Mouse (Mus musculus) forebrain, embryonic 10.5 days (tissue): ENCODE data around the gene Sppl2a. TPM values are rescaled to one million over a fixed set of nuclear protein-coding genes. Genes with fewer than 3 reads are reported as not detected.
A peak's percentile ranks its signal among the peaks of the same experiment; 100 is the strongest.
"Not testable (repeated sequence)": the region's sequence is repeated elsewhere in the genome, so short reads cannot be mapped to it uniquely, and the experiment has no call there.

Experiments
- DNase-seq: peaks from one replicate; pipeline ENCODE4 v3.0.0-alpha.2; 2017; ENCODE audit warnings: low spot score; ENCODE audit errors: extremely low spot score
- H3K27ac ChIP-seq: fragments of 300-500 bp; sonication (generic); 2 replicates; pipeline ENCODE4 v1.5.1; 2016; ENCODE audit warnings: mild to moderate bottlenecking
- H3K27me3 ChIP-seq: fragments of 300-500 bp; sonication (generic); 2 replicates; pipeline ENCODE4 v1.6.1; 2016; ENCODE audit warnings: mild to moderate bottlenecking; ENCODE audit not compliant: poor library complexity, severe bottlenecking
- H3K36me3 ChIP-seq: fragments of 300-500 bp; sonication (generic); replicated peaks from 2 replicates; pipeline ENCODE4 v1.6.1; 2016; ENCODE audit warnings: mild to moderate bottlenecking, moderate library complexity
- H3K4me1 ChIP-seq: fragments of 300-500 bp; sonication (generic); 2 replicates; pipeline ENCODE4 v1.6.1; 2016
- H3K4me3 ChIP-seq: fragments of 300-500 bp; sonication (generic); 2 replicates; pipeline ENCODE4 v1.5.1; 2016; ENCODE audit warnings: mild to moderate bottlenecking, moderate library complexity
- H3K9me3 ChIP-seq: fragments of 300-500 bp; sonication (generic); 2 replicates; pipeline ENCODE4 v1.6.1; 2016; ENCODE audit warnings: mild to moderate bottlenecking, moderate library complexity
- WGBS: fragments of 180-500 bp; shearing (Covaris S2); methylation state at CpG from one replicate; pipeline ENCODE4 v1.1.7; 2016; 5-methylcytosine and 5-hydroxymethylcytosine counted together
- polyA plus RNA-seq: library from polyadenylated mRNA; unstranded; fragments of >200 nt; fragmentation: Nextera tagmentation; extraction: Ambion mirVana; gene quantifications from 2 replicates; pipeline ENCODE4 v1.2.1, GENCODE M21; 2016

The Sppl2a gene
- polyA plus RNA-seq, 1 experiment from 2014 or later = 34.9 TPM

- Histone ChIP-seq H3K36me3 (no peaks in the 10 kb centered on the region), H3K27ac (no peak overlapping the region), H3K9me3 (no peaks in the 10 kb centered on the region), H3K4me1 (no peaks in the 10 kb centered on the region), H3K4me3 (no peak overlapping the region), H3K27me3 (no peaks in the 10 kb centered on the region)
- no peak for DNase-seq
- 78% methylated on average over 3 of the region's 3 CpGs for WGBS
Measured at GRCm38 (mm10) chr2:126887141-126887540, 45.9 kb downstream of the Sppl2a start.

- H3K4me1 ChIP-seq = no peaks in the 10 kb centered on the region
- no peak overlapping the region for H3K4me3 ChIP-seq
- H3K36me3 ChIP-seq = no peaks in the 10 kb centered on the region
- WGBS = 90% methylated on average over 2 of the region's 2 CpGs
- no peaks in the 10 kb centered on the region for H3K27me3 ChIP-seq
- DNase-seq = no peak
- no peak overlapping the region for H3K27ac ChIP-seq
- no peaks in the 10 kb centered on the region for H3K9me3 ChIP-seq
Measured at GRCm38 (mm10) chr2:126885871-126886270, 47.2 kb downstream of the Sppl2a start.

- H3K36me3 ChIP-seq, H3K27ac ChIP-seq, H3K9me3 ChIP-seq, H3K27me3 ChIP-seq, H3K4me3 ChIP-seq, DNase-seq, H3K4me1 ChIP-seq: not testable (repeated sequence)
- WGBS = 67% methylated on average over 2 of the region's 2 CpGs
Measured at GRCm38 (mm10) chr2:126882711-126883110, 50.3 kb downstream of the Sppl2a start.

GRCm38 (mm10) chr2:126877991-126878390 lies 55.0 kb downstream of the Sppl2a start:
- WGBS = 85% methylated on average over 1 of the region's 1 CpGs
- Histone ChIP-seq H3K9me3 (no peaks in the 10 kb centered on the region), H3K4me3 (no peak overlapping the region), H3K4me1 (peaks cover 26% of the 10 kb centered on the region), H3K27ac (no peak overlapping the region), H3K36me3 (no peaks in the 10 kb centered on the region), H3K27me3 (no peaks in the 10 kb centered on the region)
- no peak for DNase-seq

- peak within 1 kb of the TSS; percentile 83 for H3K4me3 ChIP-seq
- no peaks in the 10 kb centered on the region for H3K36me3 ChIP-seq
- H3K27ac ChIP-seq = peak within 1 kb of the TSS; percentile 97
- no peaks in the 10 kb centered on the region for H3K27me3 ChIP-seq
- peaks cover 26% of the 10 kb centered on the region for H3K4me1 ChIP-seq
- WGBS = 1% methylated on average over 74 of the region's 81 CpGs
- peak; percentile 87 for DNase-seq
- no peaks in the 10 kb centered on the region for H3K9me3 ChIP-seq
Measured at GRCm38 (mm10) chr2:126875871-126876796, 56.9 kb downstream of the Sppl2a start, which contains the start of gene Trpm7. Gene Trpm7, minus strand, starts transcription at chr2:126876230.

- DNase-seq = peak; percentile 55
- under 1% methylated on average over 18 of the region's 18 CpGs for WGBS
Measured at GRCm38 (mm10) chr2:126875516-126875835, 57.6 kb downstream of the Sppl2a start.

GRCm38 (mm10) chr2:126874809-126875515 lies 58.1 kb downstream of the Sppl2a start:
- 32% methylated on average over 13 of the region's 13 CpGs for WGBS
- peak; percentile 15 for DNase-seq
- Histone ChIP-seq H3K27ac (peak overlapping the region; percentile 97), H3K9me3 (no peaks in the 10 kb centered on the region), H3K27me3 (no peaks in the 10 kb centered on the region), H3K4me1 (peaks cover 26% of the 10 kb centered on the region), H3K36me3 (no peaks in the 10 kb centered on the region), H3K4me3 (peak overlapping the region; percentile 83)

More at GRCm38 (mm10) chr2:126875516-126875835, 57.6 kb downstream of the Sppl2a start:
- peaks cover 26% of the 10 kb centered on the region for H3K4me1 ChIP-seq
- peak overlapping the region; percentile 97 for H3K27ac ChIP-seq
- peak overlapping the region; percentile 83 for H3K4me3 ChIP-seq
- H3K27me3 ChIP-seq = no peaks in the 10 kb centered on the region
- no peaks in the 10 kb centered on the region for H3K36me3 ChIP-seq
- H3K9me3 ChIP-seq = no peaks in the 10 kb centered on the region

GRCm38 (mm10) chr2:126866301-126866700 lies 66.7 kb downstream of the Sppl2a start:
- Histone ChIP-seq H3K9me3 (no peaks in the 10 kb centered on the region), H3K27ac (no peak overlapping the region), H3K27me3 (no peaks in the 10 kb centered on the region), H3K4me1 (no peaks in the 10 kb centered on the region), H3K4me3 (no peak overlapping the region), H3K36me3 (peaks cover 6% of the 10 kb centered on the region; the same call in 1 of the 2 replicates)
- no peak for DNase-seq
- 96% methylated on average over 1 of the region's 1 CpGs for WGBS

GRCm38 (mm10) chr2:126865501-126866199 lies 67.4 kb downstream of the Sppl2a start:
- H3K27me3 ChIP-seq = no peaks in the 10 kb centered on the region
- WGBS = 93% methylated on average over 10 of the region's 10 CpGs
- peaks cover 6% of the 10 kb centered on the region; the same call in 1 of the 2 replicates for H3K36me3 ChIP-seq
- no peaks in the 10 kb centered on the region for H3K4me1 ChIP-seq
- H3K9me3 ChIP-seq = no peaks in the 10 kb centered on the region
- DNase-seq = no peak
- no peak overlapping the region for H3K4me3 ChIP-seq
- H3K27ac ChIP-seq = no peak overlapping the region

- DNase-seq = no peak
- WGBS = 89% methylated on average over 3 of the region's 3 CpGs
- H3K36me3 ChIP-seq = peaks cover 6% of the 10 kb centered on the region; the same call in 1 of the 2 replicates
- H3K4me3 ChIP-seq = no peak overlapping the region
- H3K27ac ChIP-seq = no peak overlapping the region
- H3K4me1 ChIP-seq = no peaks in the 10 kb centered on the region
- no peaks in the 10 kb centered on the region for H3K9me3 ChIP-seq
- H3K27me3 ChIP-seq = no peaks in the 10 kb centered on the region
Measured at GRCm38 (mm10) chr2:126865026-126865425, 68.0 kb downstream of the Sppl2a start.

GRCm38 (mm10) chr2:126844751-126845150 lies 88.3 kb downstream of the Sppl2a start:
- Histone ChIP-seq H3K27ac (no peak overlapping the region), H3K4me1 (no peaks in the 10 kb centered on the region), H3K4me3 (no peak overlapping the region), H3K36me3 (peaks cover 86% of the 10 kb centered on the region), H3K27me3 (no peaks in the 10 kb centered on the region), H3K9me3 (no peaks in the 10 kb centered on the region)
- WGBS = 98% methylated on average over 4 of the region's 4 CpGs
- no peak for DNase-seq
